Mouse (Mus musculus): ENCODE results near the gene Mrc2.

The Mrc2 gene

GRCm38 (mm10) chr11:105311291-105311975, 19.0 kb downstream of the Mrc2 start:
- peak; percentile 70 to 76 for DNase-seq

- no peak for DNase-seq
Observed at GRCm38 (mm10) chr11:105312311-105312942, 20.0 kb downstream of the Mrc2 start.

- DNase-seq, result peak; percentile 54 to 65
Observed at GRCm38 (mm10) chr11:105312972-105313632, 20.7 kb downstream of the Mrc2 start.

- DNase-seq, result no peak
Observed at GRCm38 (mm10) chr11:105313633-105314014, 21.2 kb downstream of the Mrc2 start.

GRCm38 (mm10) chr11:105315296-105315695, 22.9 kb downstream of the Mrc2 start:
- DNase-seq, result no peak

- no peak for DNase-seq
Observed at GRCm38 (mm10) chr11:105316121-105316520, 23.7 kb downstream of the Mrc2 start.

GRCm38 (mm10) chr11:105317769-105318168, 25.3 kb downstream of the Mrc2 start:
- DNase-seq, result no peak

GRCm38 (mm10) chr11:105321090-105321489, 28.6 kb downstream of the Mrc2 start:
- no peak for DNase-seq

GRCm38 (mm10) chr11:105323530-105323929, 31.1 kb downstream of the Mrc2 start:
- no peak for DNase-seq

GRCm38 (mm10) chr11:105327101-105327500, 34.7 kb downstream of the Mrc2 start:
- DNase-seq, result no peak

- DNase-seq, result no peak
Observed at GRCm38 (mm10) chr11:105329962-105330361, 37.5 kb downstream of the Mrc2 start.

GRCm38 (mm10) chr11:105331129-105331528, 38.7 kb downstream of the Mrc2 start:
- no peak for DNase-seq

- peak; percentile 75 to 88 for DNase-seq
Observed at GRCm38 (mm10) chr11:105331732-105332131, 39.3 kb downstream of the Mrc2 start.

- DNase-seq, result peak; percentile 57 to 79
Observed at GRCm38 (mm10) chr11:105332468-105332867, 40.0 kb downstream of the Mrc2 start.

GRCm38 (mm10) chr11:105333867-105334670, 41.6 kb downstream of the Mrc2 start:
- no peak for DNase-seq

- no peak for DNase-seq
Observed at GRCm38 (mm10) chr11:105338596-105339390, 46.4 kb downstream of the Mrc2 start.

GRCm38 (mm10) chr11:105345284-105345683, 52.8 kb downstream of the Mrc2 start:
- DNase-seq, result peak in 1 of 2 experiments; percentile 72

GRCm38 (mm10) chr11:105347162-105348161, 55.0 kb downstream of the Mrc2 start:
- peak; percentile 79 to 96 for DNase-seq

GRCm38 (mm10) chr11:105348495-105348982, 56.1 kb downstream of the Mrc2 start:
- DNase-seq, result no peak

GRCm38 (mm10) chr11:105349780-105350324, 57.4 kb downstream of the Mrc2 start:
- no peak for DNase-seq

Data from kidney, postnatal 36 days (tissue).